Mouse (Mus musculus): ENCODE measurements around the gene Gpsm3.

- TF ChIP-seq CTCF (IDR thresholded peaks at IDR 0.05; ENCODE audit: control insufficient read depth, insufficient read depth, insufficient replicate concordance, low read depth, low read length) (no peak), POLR2A (IDR thresholded peaks at IDR 0.05; ENCODE audit: control insufficient read depth, low read depth, low read length) (no peak)
Measured at GRCm38 (mm10) chr17:34629796-34630603, 40.4 kb downstream of the Gpsm3 start.
